26 mouse cellular contexts compared by ENCODE assay signal in genomic region chr19:4103294-4103693, GRCm38 (mm10). TPM values are rescaled to one million over a fixed set of nuclear protein-coding genes. Genes with fewer than 3 reads are reported as not detected.
DNase-seq lines count a peak whose midpoint lies in the region; TF ChIP-seq lines count a peak whose summit lies in the region.
"Had no signal": no experiment of that assay in that cellular context is flagged by ENCODE, and none has a peak within 500 bp of the region (broad histone marks: within the 10 kb centered on the region; RNA-seq: fewer than 3 reads in every experiment).

No protein-coding gene starts in this region.

- peak overlapping the region; percentile 83 for H3K27ac ChIP-seq in cerebellum, adult 2 months (ENCODE audit: insufficient read depth, low read length)
- peak overlapping the region; percentile 56; the same call in 1 of the 2 replicates for H3K27ac ChIP-seq in thymus, adult 2 months (ENCODE audit: control insufficient read depth, insufficient read depth, low read length)
- no peak overlapping the region for H3K27ac ChIP-seq in bone marrow, adult 2 months (ENCODE audit: control insufficient read depth, insufficient read depth, low read depth, low read length, poor library complexity)
- H3K27ac ChIP-seq: embryonic facial prominence, embryonic 13.5 days; embryonic facial prominence, embryonic 15.5 days; forebrain, embryonic 10.5 days; forebrain, embryonic 12.5 days had no signal

- no peak for TF ChIP-seq CTCF in cerebellum, adult 2 months (IDR thresholded peaks at IDR 0.05; ENCODE audit: borderline replicate concordance, insufficient read depth, low read depth, low read length)
- no peak for TF ChIP-seq CTCF in thymus, adult 2 months (IDR thresholded peaks at IDR 0.05; ENCODE audit: borderline replicate concordance, control insufficient read depth, extremely low read depth, insufficient read depth, low read length, poor library complexity)
- no peak for TF ChIP-seq CTCF in bone marrow, adult 2 months (IDR thresholded peaks at IDR 0.05; ENCODE audit: control insufficient read depth, insufficient read depth, low read length)

- H3K27me3 ChIP-seq in cerebellum, adult 2 months (ENCODE audit: control insufficient read depth, insufficient read depth, low read length) = no peaks in the 10 kb centered on the region
- no peaks in the 10 kb centered on the region for H3K27me3 ChIP-seq in thymus, adult 2 months (ENCODE audit: control insufficient read depth, insufficient read depth, low read length)
- H3K27me3 ChIP-seq: Patski had no signal

- H3K36me3 ChIP-seq in thymus, adult 2 months (ENCODE audit: control insufficient read depth, insufficient read depth, low read length) = no peaks in the 10 kb centered on the region
- H3K36me3 ChIP-seq: embryonic facial prominence, embryonic 13.5 days; embryonic facial prominence, embryonic 15.5 days had no signal

- peaks cover 34% of the 10 kb centered on the region for H3K4me1 ChIP-seq in cerebellum, adult 2 months (ENCODE audit: control insufficient read depth, insufficient read depth, low read length)
- H3K4me1 ChIP-seq in thymus, adult 2 months (replicated peaks; ENCODE audit: control insufficient read depth, insufficient read depth, low read length) = peaks cover 49% of the 10 kb centered on the region
- H3K4me1 ChIP-seq in bone marrow, adult 2 months (ENCODE audit: control insufficient read depth, insufficient read depth, low read length) = peaks cover 2% of the 10 kb centered on the region; the same call in 1 of the 2 replicates

- peak overlapping the region; percentile 72 for H3K4me3 ChIP-seq in cerebellum, adult 2 months (replicated peaks; ENCODE audit: insufficient read depth, low read depth, low read length)
- H3K4me3 ChIP-seq in thymus, adult 2 months (ENCODE audit: control insufficient read depth, insufficient read depth, low read length) = no peak overlapping the region
- H3K4me3 ChIP-seq in bone marrow, adult 2 months (replicated peaks; ENCODE audit: control insufficient read depth, low read depth, low read length) = no peak overlapping the region
- H3K4me3 ChIP-seq: embryonic facial prominence, embryonic 13.5 days; embryonic facial prominence, embryonic 15.5 days; erythroblast, embryonic 14.5 days; forebrain, embryonic 10.5 days; forebrain, embryonic 12.5 days had no signal

- WGBS in cerebellum, adult 2 months = 63% methylated on average over 18 of the region's 18 CpGs
- 97% methylated on average over 18 of the region's 18 CpGs for WGBS in thymus, adult 2 months
- 96% methylated on average over 18 of the region's 18 CpGs for WGBS in bone marrow, adult 2 months

- peak; percentile 43 to 56 for DNase-seq in cerebellum, adult 2 months
- DNase-seq in cerebellum, adult 9-10 months = no peak
- peak; percentile 41 to 45 for DNase-seq in cerebellum, postnatal 25 days
- no peak for DNase-seq in cerebellum, adult 8-10 months
- no peak for DNase-seq in thymus, adult 2 months
- DNase-seq in thymus, adult 18-20 months = no peak
- no peak for DNase-seq in testis, postnatal 14 days (ENCODE audit: low spot score)
- DNase-seq: adrenal gland, adult 8-10 months; adrenal gland, postnatal 14 days; adrenal gland, postnatal 36 days; embryo, embryonic 11 days had no signal

- TF ChIP-seq POLR2A in cerebellum, adult 2 months (IDR thresholded peaks at IDR 0.05; ENCODE audit: borderline replicate concordance, insufficient read depth, low read length) = no peak
- no peak for TF ChIP-seq POLR2A in thymus, adult 2 months (IDR thresholded peaks at IDR 0.05; ENCODE audit: control insufficient read depth, extremely low read depth, insufficient read depth, low read length, poor library complexity)
- TF ChIP-seq POLR2A in bone marrow, adult 2 months (IDR thresholded peaks at IDR 0.05; ENCODE audit: borderline replicate concordance, control insufficient read depth, low read depth, low read length) = 0 out of 2 replicates have a peak, but pooled peaks have one; percentile 17

RNA-seq across cellular contexts. Expression of gene Pitpnm1, which starts 3.5 kb away (rescaled TPM):
- polyA plus RNA-seq in cerebellum, adult 2 months (2012; rRNA removed) = 568 and 602 TPM in 2 replicates
- polyA plus RNA-seq in thymus, adult 2 months (2012; rRNA removed) = 333 and 357 TPM in 2 replicates
- 72.3 and 159 TPM in 2 replicates for polyA plus RNA-seq in bone marrow, adult 2 months (2011; ENCODE audit: insufficient read depth, insufficient read length, low replicate concordance, missing spikeins)

RNA-seq across cellular contexts. Expression of gene Cdk2ap2, which starts 6.3 kb away (rescaled TPM):
- 88.7 and 97.0 TPM in 2 replicates for polyA plus RNA-seq in cerebellum, adult 2 months (2012; rRNA removed)
- 274 and 296 TPM in 2 replicates for polyA plus RNA-seq in thymus, adult 2 months (2012; rRNA removed)
- 93.3 and 143 TPM in 2 replicates for polyA plus RNA-seq in bone marrow, adult 2 months (2011; ENCODE audit: insufficient read depth, insufficient read length, low replicate concordance, missing spikeins)

RNA-seq across cellular contexts. Expression of gene Cabp2, which starts 21.9 kb away (rescaled TPM):
- polyA plus RNA-seq in cerebellum, adult 2 months (2012; rRNA removed) = 5.5 and 8.0 TPM in 2 replicates
- polyA plus RNA-seq in thymus, adult 2 months (2012; rRNA removed) = 0.42 TPM in 1 of 2 replicates, not detected in the other
- not detected in 2 replicates for polyA plus RNA-seq in bone marrow, adult 2 months (2011; ENCODE audit: insufficient read depth, insufficient read length, low replicate concordance, missing spikeins)
- polyA plus RNA-seq: activated CD4-positive, CD25-positive, alpha-beta regulatory T cell, adult 4 months; brain, embryonic 14.5 days; C2C12; embryonic facial prominence, embryonic 11.5 days; embryonic facial prominence, embryonic 13.5 days; embryonic facial prominence, embryonic 15.5 days; erythroblast, embryonic 14.5 days; forebrain, embryonic 10.5 days; forebrain, embryonic 12.5 days; forebrain, embryonic 14.5 days; forebrain, embryonic 16.5 days; frontal cortex, adult 2 months; G1E; Patski had no signal

RNA-seq across cellular contexts. Expression of gene Aip, which starts 22.4 kb away (rescaled TPM):
- 207 and 209 TPM in 2 replicates for polyA plus RNA-seq in cerebellum, adult 2 months (2012; rRNA removed)
- polyA plus RNA-seq in thymus, adult 2 months (2012; rRNA removed) = 106 and 112 TPM in 2 replicates
- polyA plus RNA-seq in bone marrow, adult 2 months (2011; ENCODE audit: insufficient read depth, insufficient read length, low replicate concordance, missing spikeins) = 22.0 and 53.5 TPM in 2 replicates

RNA-seq across cellular contexts. Expression of gene Gpr152, which starts 36.3 kb away (rescaled TPM):
- polyA plus RNA-seq in cerebellum, adult 2 months (2012; rRNA removed) = 0.11 and 0.13 TPM in 2 replicates
- polyA plus RNA-seq in thymus, adult 2 months (2012; rRNA removed) = 0.20 and 0.24 TPM in 2 replicates
- not detected in 2 replicates for polyA plus RNA-seq in bone marrow, adult 2 months (2011; ENCODE audit: insufficient read depth, insufficient read length, low replicate concordance, missing spikeins)
- polyA plus RNA-seq: activated CD4-positive, CD25-positive, alpha-beta regulatory T cell, adult 4 months; C2C12; embryonic facial prominence, embryonic 11.5 days; embryonic facial prominence, embryonic 13.5 days; embryonic facial prominence, embryonic 15.5 days; forebrain, embryonic 10.5 days; forebrain, embryonic 12.5 days; forebrain, embryonic 14.5 days; forebrain, embryonic 16.5 days; G1E; Patski had no signal

Comparison
In these comparisons a context has a peak if more than half of its experiments do, and no peak if none do; other contexts are left out.
1. DNase-seq: peak in cerebellum, adult 2 months (2 of 2) and cerebellum, postnatal 25 days (2 of 2); none in cerebellum, adult 9-10 months (single experiment), cerebellum, adult 8-10 months (single experiment), thymus, adult 2 months (single experiment), thymus, adult 18-20 months (0 of 2) and testis, postnatal 14 days (single experiment).